11 mouse cellular contexts compared by ENCODE assay signal in genomic region chr14:54254670-54255202, GRCm38 (mm10). TPM values are rescaled to one million over a fixed set of nuclear protein-coding genes. Genes with fewer than 3 reads are reported as not detected.
A peak's percentile ranks its signal among the peaks of the same experiment; 100 is the strongest.
DNase-seq lines count a peak whose midpoint lies in the region; ATAC-seq and TF ChIP-seq lines count a peak whose summit lies in the region.
"Had no signal": no experiment of that assay in that cellular context is flagged by ENCODE, and none has a peak within 500 bp of the region (broad histone marks: within the 10 kb centered on the region; RNA-seq: fewer than 3 reads in every experiment).

No protein-coding gene starts in this region.

- no peak for TF ChIP-seq POLR2A in cortical plate, adult 2 months (IDR thresholded peaks at IDR 0.05; ENCODE audit: extremely low read depth, insufficient read depth, low read length)

- peak overlapping the region; percentile 75 for H3K9ac ChIP-seq in heart, embryonic 14.5 days (ENCODE audit: low read length)
- peak overlapping the region; percentile 79; the same call in 1 of the 2 replicates for H3K9ac ChIP-seq in hindbrain, embryonic 13.5 days
- H3K9ac ChIP-seq in midbrain, embryonic 11.5 days (ENCODE audit: low read length) = peak overlapping the region; percentile 79

- H3K36me3 ChIP-seq in heart, embryonic 14.5 days (ENCODE audit: control insufficient read depth, insufficient read depth, low read length) = no peaks in the 10 kb centered on the region
- no peaks in the 10 kb centered on the region for H3K36me3 ChIP-seq in hindbrain, embryonic 13.5 days
- no peaks in the 10 kb centered on the region for H3K36me3 ChIP-seq in midbrain, embryonic 11.5 days (ENCODE audit: control insufficient read depth, insufficient read depth, low read length)

- intact Hi-C loops in heart, postnatal 36 days (cut with DNase I) = loop anchor here (2.0 to 10.0 kb wide), 3 partner anchors 106 to 630 kb away; partner anchors contain the start of genes Bcl2l2, Gm20521, Oxa1l and Prmt5

- peaks cover 6 to 21% of the 10 kb centered on the region in 2 experiments for H3K4me1 ChIP-seq in heart, embryonic 14.5 days (ENCODE audit: control insufficient read depth in 2 of 2, insufficient read depth in 2 of 2, low read length in 2 of 2)
- H3K4me1 ChIP-seq in cortical plate, adult 2 months (ENCODE audit: control insufficient read depth, insufficient read depth, low read length) = peaks cover 7% of the 10 kb centered on the region; the same call in 1 of the 2 replicates
- H3K4me1 ChIP-seq in hindbrain, embryonic 13.5 days (replicated peaks) = peaks cover 48% of the 10 kb centered on the region
- H3K4me1 ChIP-seq in midbrain, embryonic 11.5 days (ENCODE audit: control insufficient read depth, insufficient read depth, low read length) = peaks cover 15% of the 10 kb centered on the region; the same call in 1 of the 2 replicates

- H3K27ac ChIP-seq in heart, embryonic 14.5 days (replicated peaks in 1 of 2; ENCODE audit: control insufficient read depth in 1 of 2, insufficient read depth in 1 of 2, low read depth in 2 of 2, low read length in 2 of 2) = peak overlapping the region in 1 of 2 experiments; percentile 88; a peak in 2 of 4 replicates
- H3K27ac ChIP-seq in cortical plate, adult 2 months (ENCODE audit: insufficient read depth, low read length) = no peak overlapping the region
- H3K27ac ChIP-seq in hindbrain, embryonic 13.5 days = no peak overlapping the region
- H3K27ac ChIP-seq in midbrain, embryonic 11.5 days (ENCODE audit: low read depth, low read length) = no peak overlapping the region

- H3K4me3 ChIP-seq in heart, embryonic 14.5 days (ENCODE audit: control insufficient read depth in 1 of 2, insufficient read depth in 1 of 2, low read depth in 1 of 2, low read length in 2 of 2) = peak overlapping the region in 1 of 2 experiments; percentile 72; a peak in 3 of 4 replicates
- H3K4me3 ChIP-seq in cortical plate, adult 2 months (ENCODE audit: insufficient read depth, low read length) = peak overlapping the region; percentile 61; the same call in 1 of the 2 replicates
- H3K4me3 ChIP-seq in hindbrain, embryonic 13.5 days = peak overlapping the region; percentile 60
- H3K4me3 ChIP-seq in midbrain, embryonic 11.5 days (ENCODE audit: low read depth, low read length) = peak overlapping the region; percentile 76

- ATAC-seq in heart, embryonic 14.5 days (ENCODE audit: insufficient number of reproducible peaks, insufficient read depth, low FRiP score, low read depth) = no peak
- no peak for ATAC-seq in hindbrain, embryonic 13.5 days (ENCODE audit: low FRiP score)
- no peak for ATAC-seq in midbrain, embryonic 11.5 days (ENCODE audit: low FRiP score)
- no peak for ATAC-seq in megakaryocyte-erythroid progenitor cell, adult 5-6 weeks (replicated peaks; ENCODE audit: low FRiP score, low TSS enrichment, poor library complexity, severe bottlenecking)

- no peak for TF ChIP-seq CTCF in cortical plate, adult 2 months (IDR thresholded peaks at IDR 0.05; ENCODE audit: extremely low read depth, insufficient read depth, low read length)

- WGBS in heart, embryonic 14.5 days = 35% methylated on average over 12 of the region's 12 CpGs
- 71% methylated on average over 12 of the region's 12 CpGs for WGBS in hindbrain, embryonic 13.5 days
- 65% methylated on average over 12 of the region's 12 CpGs for WGBS in midbrain, embryonic 11.5 days

- no peaks in the 10 kb centered on the region for H3K9me3 ChIP-seq in heart, embryonic 14.5 days (ENCODE audit: control insufficient read depth, low read length)
- no peaks in the 10 kb centered on the region for H3K9me3 ChIP-seq in hindbrain, embryonic 13.5 days
- H3K9me3 ChIP-seq in midbrain, embryonic 11.5 days (ENCODE audit: control insufficient read depth, low read length) = no peaks in the 10 kb centered on the region

- no peaks in the 10 kb centered on the region for H3K27me3 ChIP-seq in heart, embryonic 14.5 days (ENCODE audit: control insufficient read depth, insufficient read depth, low read length)
- 0 out of 2 replicates have a peak, but pooled peaks cover 3% of the 10 kb centered on the region for H3K27me3 ChIP-seq in hindbrain, embryonic 13.5 days
- no peaks in the 10 kb centered on the region for H3K27me3 ChIP-seq in midbrain, embryonic 11.5 days (ENCODE audit: control insufficient read depth, insufficient read depth, low read length)

- no peak for DNase-seq in heart, postnatal 36 days
- DNase-seq in midbrain, embryonic 11.5 days (ENCODE audit: low spot score, missing footprints) = peak; percentile 75
- no peak for DNase-seq in gastrocnemius, adult 8-10 months (ENCODE audit: low spot score in 2 of 2)
- DNase-seq in cerebellum, postnatal 36 days = no peak
- DNase-seq: cerebellum, postnatal 10 days had no signal

- peak overlapping the region; percentile 67 for H3K4me2 ChIP-seq in heart, embryonic 14.5 days (ENCODE audit: low read length)
- peak overlapping the region; percentile 73 for H3K4me2 ChIP-seq in hindbrain, embryonic 13.5 days
- peak overlapping the region; percentile 80 for H3K4me2 ChIP-seq in midbrain, embryonic 11.5 days

RNA-seq across cellular contexts. Expression of gene Abhd4, which starts 0.7 kb away (rescaled TPM):
- polyA plus RNA-seq in heart, embryonic 14.5 days (2014; fragmentation: Nextera tagmentation; extraction: Ambion mirVana) = 118 and 121 TPM in 2 replicates
- 10 to 100 TPM; 52.2 to 59.7 TPM for total RNA-seq in heart, postnatal 36 days (2021)
- 47.8 and 55.7 TPM in 2 replicates for polyA plus RNA-seq in cortical plate, adult 2 months (2012; rRNA removed)
- polyA plus RNA-seq in hindbrain, embryonic 13.5 days (2015; fragmentation: Nextera tagmentation; extraction: Ambion mirVana) = 58.2 and 58.7 TPM in 2 replicates
- 38.3 and 38.4 TPM in 2 replicates for polyA plus RNA-seq in midbrain, embryonic 11.5 days (2014; fragmentation: Nextera tagmentation; extraction: Ambion mirVana)
- 25.5 and 28.5 TPM in 2 replicates for total RNA-seq in megakaryocyte-erythroid progenitor cell, adult 5-6 weeks (2014; fragmentation: Nextera tagmentation)
- 16.9 and 18.6 TPM in 2 replicates for total RNA-seq in megakaryocyte-erythroid progenitor cell, adult 5-6 weeks (2017)
- 10 to 100 TPM; 16.0 to 21.9 (median 19.6) TPM for total RNA-seq in gastrocnemius, adult 8-10 months (2022)

RNA-seq across cellular contexts. Expression of gene Dad1, which starts 0.8 kb away (rescaled TPM):
- polyA plus RNA-seq in heart, embryonic 14.5 days (2014; fragmentation: Nextera tagmentation; extraction: Ambion mirVana) = 400 and 442 TPM in 2 replicates
- total RNA-seq in heart, postnatal 36 days (2021) = 100 to 1,000 TPM in 1 of 2 experiments, 10 to 100 TPM in 1; 96.6 to 101 TPM
- polyA plus RNA-seq in cortical plate, adult 2 months (2012; rRNA removed) = 227 and 267 TPM in 2 replicates
- 343 and 348 TPM in 2 replicates for polyA plus RNA-seq in hindbrain, embryonic 13.5 days (2015; fragmentation: Nextera tagmentation; extraction: Ambion mirVana)
- 229 and 237 TPM in 2 replicates for polyA plus RNA-seq in midbrain, embryonic 11.5 days (2014; fragmentation: Nextera tagmentation; extraction: Ambion mirVana)
- 184 and 235 TPM in 2 replicates for total RNA-seq in megakaryocyte-erythroid progenitor cell, adult 5-6 weeks (2014; fragmentation: Nextera tagmentation)
- total RNA-seq in megakaryocyte-erythroid progenitor cell, adult 5-6 weeks (2017) = 106 and 168 TPM in 2 replicates
- 10 to 100 TPM; 66.1 to 73.7 (median 72.3) TPM for total RNA-seq in gastrocnemius, adult 8-10 months (2022)

RNA-seq across cellular contexts. Expression of gene Olfr49, which starts 30.0 kb away (rescaled TPM):
- 0.12 TPM in 1 of 2 replicates, not detected in the other for polyA plus RNA-seq in heart, embryonic 14.5 days (2014; fragmentation: Nextera tagmentation; extraction: Ambion mirVana)
- not detected for total RNA-seq in heart, postnatal 36 days (2021)
- polyA plus RNA-seq in cortical plate, adult 2 months (2012; rRNA removed) = not detected in 2 replicates
- not detected in 2 replicates for polyA plus RNA-seq in hindbrain, embryonic 13.5 days (2015; fragmentation: Nextera tagmentation; extraction: Ambion mirVana)
- polyA plus RNA-seq in midbrain, embryonic 11.5 days (2014; fragmentation: Nextera tagmentation; extraction: Ambion mirVana) = not detected in 2 replicates
- not detected in 2 replicates for total RNA-seq in megakaryocyte-erythroid progenitor cell, adult 5-6 weeks (2014; fragmentation: Nextera tagmentation)
- total RNA-seq in megakaryocyte-erythroid progenitor cell, adult 5-6 weeks (2017) = not detected in 2 replicates
- not detected for total RNA-seq in gastrocnemius, adult 8-10 months (2022)
- total RNA-seq: left cerebral cortex, postnatal 25 days had no signal
- polyA plus RNA-seq: spleen, adult 2 months had no signal
